ENCODE assay signal across 11 mouse cellular contexts in genomic region chr7:73424243-73424642, GRCm38 (mm10). TPM values are rescaled to one million over a fixed set of nuclear protein-coding genes. Genes with fewer than 3 reads are reported as not detected.
DNase-seq lines count a peak whose midpoint lies in the region; ATAC-seq and TF ChIP-seq lines count a peak whose summit lies in the region.
"Had no signal": no experiment of that assay in that cellular context is flagged by ENCODE, and none has a peak within 500 bp of the region (broad histone marks: within the 10 kb centered on the region; RNA-seq: fewer than 3 reads in every experiment).

No protein-coding gene starts in this region.

- ATAC-seq in hindbrain, embryonic 11.5 days (ENCODE audit: low FRiP score): no peak
- ATAC-seq in midbrain, postnatal 0 days (ENCODE audit: low FRiP score): no peak
- no peak for ATAC-seq in CD4-positive, CD25-positive, alpha-beta regulatory T cell, adult 4 months
- ATAC-seq in liver, embryonic 12.5 days: no peak

- H3K4me1 ChIP-seq in hindbrain, embryonic 11.5 days (replicated peaks; ENCODE audit: control insufficient read depth, insufficient read depth, low read length): no peaks in the 10 kb centered on the region; the same call in 1 of the 2 replicates
- 0 out of 2 replicates have a peak, but pooled peaks cover 2% of the 10 kb centered on the region for H3K4me1 ChIP-seq in midbrain, postnatal 0 days (ENCODE audit: insufficient read depth, low read length)
- H3K4me1 ChIP-seq in liver, embryonic 12.5 days: peaks cover 7% of the 10 kb centered on the region; the same call in 1 of the 2 replicates

- no peaks in the 10 kb centered on the region for H3K27me3 ChIP-seq in hindbrain, embryonic 11.5 days (ENCODE audit: control insufficient read depth, insufficient read depth, low read length)
- no peaks in the 10 kb centered on the region for H3K27me3 ChIP-seq in midbrain, postnatal 0 days (ENCODE audit: insufficient read depth, low read length)
- H3K27me3 ChIP-seq in liver, embryonic 12.5 days (replicated peaks): no peaks in the 10 kb centered on the region
- H3K27me3 ChIP-seq: limb, embryonic 12.5 days had no signal

- peak; percentile 57 for DNase-seq in embryo, embryonic 10.5 days (ENCODE audit: low spot score)
- no peak for DNase-seq in embryo, embryonic 9.5 days (ENCODE audit: extremely low spot score)
- peak in 1 of 2 experiments; percentile 40 for DNase-seq in layer of hippocampus, adult 2 months (ENCODE audit: low spot score in 2 of 2)
- DNase-seq in layer of hippocampus, postnatal 25 days (ENCODE audit: extremely low spot score in 1 of 2, low spot score in 1 of 2): no peak
- no peak for DNase-seq in hindbrain, embryonic 11.5 days (ENCODE audit: low spot score)
- no peak for DNase-seq in midbrain, postnatal 0 days (ENCODE audit: low spot score)
- DNase-seq: thymus, adult 18-20 months had no signal

- peak overlapping the region; percentile 81 for H3K27ac ChIP-seq in layer of hippocampus, adult 2 months
- H3K27ac ChIP-seq in hindbrain, embryonic 11.5 days (ENCODE audit: low read depth, low read length): peak overlapping the region; percentile 56; the same call in 1 of the 2 replicates
- H3K27ac ChIP-seq in midbrain, postnatal 0 days (ENCODE audit: low read depth, low read length): peak overlapping the region; percentile 26; the same call in 1 of the 2 replicates
- H3K27ac ChIP-seq in liver, embryonic 12.5 days: no peak overlapping the region
- H3K27ac ChIP-seq: macrophage had no signal

- 27% methylated on average over 3 of the region's 3 CpGs for WGBS in hindbrain, embryonic 11.5 days
- WGBS in midbrain, postnatal 0 days: 30% methylated on average over 3 of the region's 3 CpGs
- 63% methylated on average over 3 of the region's 3 CpGs for WGBS in liver, embryonic 12.5 days (ENCODE audit: insufficient replicate concordance)

- no peak overlapping the region for H3K4me2 ChIP-seq in hindbrain, embryonic 11.5 days (replicated peaks; ENCODE audit: low read depth, low read length)
- no peak overlapping the region for H3K4me2 ChIP-seq in midbrain, postnatal 0 days (ENCODE audit: low read depth, low read length, poor library complexity, severe bottlenecking)
- H3K4me2 ChIP-seq in liver, embryonic 12.5 days: no peak overlapping the region
- H3K4me2 ChIP-seq: limb, embryonic 12.5 days had no signal

- peaks cover 5% of the 10 kb centered on the region for H3K36me3 ChIP-seq in hindbrain, embryonic 11.5 days (ENCODE audit: control insufficient read depth, insufficient read depth, low read length)
- H3K36me3 ChIP-seq in midbrain, postnatal 0 days (ENCODE audit: insufficient read depth, low read length): peaks cover 18% of the 10 kb centered on the region
- H3K36me3 ChIP-seq in liver, embryonic 12.5 days: peaks cover 30% of the 10 kb centered on the region

- H3K4me3 ChIP-seq in layer of hippocampus, adult 2 months: no peak overlapping the region
- H3K4me3 ChIP-seq in hindbrain, embryonic 11.5 days (ENCODE audit: low read depth, low read length): no peak overlapping the region
- no peak overlapping the region for H3K4me3 ChIP-seq in midbrain, postnatal 0 days (ENCODE audit: low read depth, low read length)
- no peak overlapping the region for H3K4me3 ChIP-seq in liver, embryonic 12.5 days
- H3K4me3 ChIP-seq: limb, embryonic 12.5 days had no signal

- no peaks in the 10 kb centered on the region for H3K9me3 ChIP-seq in hindbrain, embryonic 11.5 days (ENCODE audit: control insufficient read depth, low read length)
- no peaks in the 10 kb centered on the region for H3K9me3 ChIP-seq in midbrain, postnatal 0 days (ENCODE audit: low read length)
- no peaks in the 10 kb centered on the region for H3K9me3 ChIP-seq in liver, embryonic 12.5 days (replicated peaks)
- H3K9me3 ChIP-seq: limb, embryonic 12.5 days had no signal

- no peak overlapping the region for H3K9ac ChIP-seq in hindbrain, embryonic 11.5 days (ENCODE audit: low read depth, low read length)
- no peak overlapping the region for H3K9ac ChIP-seq in midbrain, postnatal 0 days (replicated peaks; ENCODE audit: low read length, poor library complexity, severe bottlenecking)
- H3K9ac ChIP-seq in liver, embryonic 12.5 days: no peak overlapping the region
- H3K9ac ChIP-seq: limb, embryonic 12.5 days had no signal

- TF ChIP-seq CTCF in layer of hippocampus, adult 2 months (conservative IDR thresholded peaks at IDR 0.05): no peak
- TF ChIP-seq CTCF in midbrain, postnatal 0 days (IDR thresholded peaks at IDR 0.05): no peak

RNA-seq across cellular contexts. Expression of gene Rgma, which starts 48.9 kb away (rescaled TPM):
- 10 to 100 TPM; 45.9 to 53.2 TPM for total RNA-seq in layer of hippocampus, adult 2 months (2021)
- 10 to 100 TPM; 50.7 to 62.6 TPM for total RNA-seq in layer of hippocampus, postnatal 25 days (2021)
- 36.5 and 52.5 TPM in 2 replicates for polyA plus RNA-seq in hindbrain, embryonic 11.5 days (2014; fragmentation: Nextera tagmentation; extraction: Ambion mirVana)
- 129 and 160 TPM in 2 replicates for total RNA-seq in midbrain, postnatal 0 days (2014; rRNA removed)
- 42.7 and 42.9 TPM in 2 replicates for polyA plus RNA-seq in midbrain, postnatal 0 days (2015; fragmentation: Nextera tagmentation; extraction: Ambion mirVana)
- not detected for polyA plus RNA-seq in CD4-positive, CD25-positive, alpha-beta regulatory T cell, adult 4 months (2017; shearing (Covaris generic))
- 0.55 and 0.89 TPM in 2 replicates for polyA plus RNA-seq in liver, embryonic 12.5 days (2016; fragmentation: Nextera tagmentation; extraction: Ambion mirVana)
- polyA plus RNA-seq: macrophage had no signal

Comparison
In these comparisons a context has a peak if more than half of its experiments do, and no peak if none do; other contexts are left out.
1. RNA of gene Rgma, which starts 48.9 kb away (polyA plus RNA-seq): 36.5 to 52.5 TPM in hindbrain, embryonic 11.5 days and 42.7 to 42.9 TPM in midbrain, postnatal 0 days; 0.55 to 0.89 TPM in liver, embryonic 12.5 days and not detected in CD4-positive, CD25-positive, alpha-beta regulatory T cell, adult 4 months; every median in the first group is over 10 times any median in the second.